Mouse (Mus musculus) kidney, postnatal 4 days (tissue): ENCODE results near the gene Hoxc13.

Experiments
- DNase-seq, 2 experiments: peaks; one replicate each; pipeline ENCODE4 v3.0.0; 2021; ENCODE audit warnings: mixed read lengths in 2 of 2

The Hoxc13 gene

DNA sequence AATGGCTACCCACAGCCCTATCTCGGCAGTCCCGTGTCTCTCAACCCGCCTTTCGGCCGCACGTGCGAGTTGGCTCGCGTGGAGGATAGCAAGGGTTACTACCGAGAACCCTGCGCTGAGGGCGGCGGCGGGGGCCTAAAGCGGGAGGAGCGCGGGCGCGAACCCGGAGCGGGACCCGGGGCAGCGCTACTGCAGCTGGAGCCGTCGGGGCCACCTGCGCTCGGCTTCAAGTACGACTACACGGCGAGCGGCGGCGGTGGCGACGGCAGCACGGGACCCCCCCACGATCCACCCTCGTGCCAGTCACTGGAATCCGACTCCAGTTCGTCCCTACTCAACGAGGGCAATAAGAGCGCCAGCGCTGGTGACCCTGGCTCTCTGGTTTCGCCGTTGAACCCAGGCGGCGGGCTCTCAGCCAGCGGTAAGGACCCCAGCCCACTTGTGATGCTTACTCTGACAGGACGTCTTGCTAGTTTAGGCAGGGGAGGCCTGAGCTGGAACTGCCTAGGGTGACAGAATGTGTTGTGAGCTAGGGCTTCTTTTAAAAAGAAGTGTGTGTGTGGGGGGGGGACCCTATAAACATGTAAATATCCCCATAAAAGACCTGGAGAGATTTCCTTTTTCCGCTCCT lies 16.2 kb downstream of the Hoxc13 start:
- DNase-seq = no peak

DNA sequence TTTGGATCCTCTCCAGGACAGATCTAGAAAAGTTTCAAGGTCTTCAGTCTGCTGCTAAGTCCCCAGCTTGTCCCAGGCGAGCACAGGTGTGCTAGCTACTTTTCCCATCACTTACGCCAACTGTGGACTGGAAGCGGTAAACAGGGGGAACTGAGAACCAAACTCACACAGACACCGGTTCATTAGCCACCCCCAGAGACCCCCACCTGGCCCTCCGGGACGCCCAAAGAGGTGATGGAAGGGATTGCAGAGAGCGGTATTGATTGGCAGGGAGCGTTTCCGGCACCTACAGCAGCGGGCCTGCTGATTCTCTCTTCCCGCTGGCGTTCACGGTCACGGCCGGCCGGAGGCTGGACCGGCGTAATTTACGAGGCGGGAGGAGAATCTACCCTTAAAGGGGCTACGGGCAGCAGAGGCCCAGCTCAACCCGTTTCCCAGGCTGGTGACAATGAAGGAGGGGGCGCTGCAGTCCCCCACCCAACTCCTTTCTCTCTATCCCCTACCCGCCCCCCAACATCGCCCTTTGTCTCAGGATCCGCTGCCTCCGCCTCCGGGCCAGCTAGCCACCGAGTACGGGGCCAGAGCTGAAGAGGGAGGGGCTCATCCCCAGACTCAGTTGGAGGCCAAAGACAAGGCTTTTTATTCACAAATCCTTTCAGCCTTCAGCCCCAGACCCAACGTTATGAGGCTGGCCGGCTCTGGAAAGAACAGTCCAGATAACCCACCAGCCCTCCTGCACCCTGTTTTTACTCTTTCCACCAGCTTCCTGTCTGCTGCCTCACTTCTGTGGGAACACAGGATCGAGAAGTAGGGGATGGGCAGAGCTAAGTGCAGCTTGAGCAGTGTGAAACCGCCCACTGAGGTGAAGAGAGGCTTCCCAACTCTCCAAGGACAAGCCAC lies 18.6 kb downstream of the Hoxc13 start:
- peak in 1 of 2 experiments; percentile 57 for DNase-seq

DNA sequence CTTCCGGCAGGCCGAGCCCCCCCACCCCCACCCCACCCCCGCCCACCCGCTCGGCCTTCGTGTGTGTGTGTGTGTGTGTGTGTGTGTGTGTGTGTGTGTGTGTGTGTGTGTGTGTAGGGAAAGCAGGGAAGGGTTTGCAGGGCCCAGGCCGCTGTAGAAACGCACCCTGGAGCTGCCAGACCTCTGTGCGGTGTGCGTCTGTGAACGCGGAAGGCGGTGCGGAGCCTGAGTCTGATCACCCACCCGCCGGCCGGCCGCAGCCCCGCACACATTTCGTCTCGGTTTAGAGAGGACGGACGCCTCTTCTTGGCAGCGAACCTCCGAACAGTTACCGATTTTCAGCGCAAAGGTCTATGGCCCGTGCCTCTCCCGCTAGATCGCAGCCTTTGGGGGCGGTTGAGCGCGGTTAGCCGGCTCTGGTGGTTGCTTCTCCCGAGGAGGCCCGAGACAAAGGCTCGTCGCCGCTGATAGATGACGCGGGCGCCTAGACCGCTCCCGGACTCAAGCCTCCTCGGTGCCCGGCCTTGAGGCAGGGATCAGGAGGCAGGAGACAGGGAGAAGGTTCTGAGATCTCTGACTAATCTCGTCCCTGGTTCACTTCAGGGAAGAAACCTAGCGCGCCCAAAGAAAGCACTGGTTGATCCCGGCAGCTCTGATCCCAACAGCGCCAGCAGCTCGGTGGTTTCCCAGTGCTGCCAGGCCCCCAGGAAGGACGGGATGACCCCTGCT lies 22.0 kb downstream of the Hoxc13 start:
- DNase-seq = peak; percentile 73 to 81

DNA sequence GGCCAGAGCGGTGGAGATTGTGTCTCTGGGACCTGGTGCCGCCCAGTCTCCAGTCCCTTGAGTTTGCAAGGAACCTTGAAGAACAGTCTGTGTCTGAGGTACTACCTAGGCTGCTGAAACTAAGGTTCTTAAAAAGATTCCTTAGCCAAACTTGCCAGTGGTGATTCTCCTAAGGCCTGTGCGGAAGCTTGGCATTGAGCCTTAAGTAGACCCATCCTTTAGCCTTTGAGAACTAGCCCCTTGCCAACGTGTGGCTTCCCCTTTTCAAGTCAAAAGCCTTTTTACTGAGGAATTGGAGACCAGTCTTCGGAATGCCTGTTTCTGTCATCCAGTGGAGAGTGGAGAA lies 22.5 kb downstream of the Hoxc13 start:
- no peak for DNase-seq

DNA sequence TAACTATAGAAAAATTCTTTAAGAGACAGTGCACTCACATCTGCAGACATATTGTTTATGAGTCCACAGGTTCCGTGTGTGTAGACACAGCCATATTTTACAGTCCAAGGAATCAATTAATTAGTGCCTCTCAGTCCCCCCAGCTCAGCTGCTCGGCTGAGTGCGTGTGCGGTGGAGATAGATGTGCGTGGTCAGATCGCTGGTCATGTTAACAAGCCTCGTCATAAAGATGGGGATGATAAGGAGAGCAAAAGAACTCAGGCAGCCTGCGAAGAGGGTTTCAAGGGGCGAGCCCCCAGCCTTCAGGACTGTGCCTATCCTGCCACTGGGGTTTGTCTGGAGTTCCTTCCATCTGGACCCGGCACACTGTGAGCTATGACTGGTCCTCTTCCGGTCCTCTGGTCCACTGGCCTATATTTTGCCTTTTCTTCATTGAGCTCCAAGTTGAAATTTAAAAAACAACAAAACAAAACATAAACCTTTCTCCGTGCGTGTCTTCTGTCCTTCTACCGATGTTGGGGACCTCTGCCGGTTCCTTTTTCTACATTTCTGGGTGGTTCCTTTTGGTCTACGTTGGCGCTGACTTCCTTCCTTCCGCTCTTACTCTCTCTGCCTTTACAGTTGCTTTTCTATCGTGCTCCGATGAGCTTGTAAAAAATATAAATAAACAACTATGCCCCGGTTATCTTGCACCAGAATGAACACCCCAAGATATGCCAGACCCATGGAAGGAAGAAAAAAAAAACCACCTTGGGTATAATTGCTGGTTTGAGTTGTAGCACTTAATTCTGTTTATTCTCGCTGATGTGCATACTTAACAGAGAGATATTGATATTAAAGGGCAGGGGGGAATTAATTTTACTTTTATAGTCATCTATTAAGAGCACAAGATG lies 24.5 kb downstream of the Hoxc13 start:
- DNase-seq = no peak

DNA sequence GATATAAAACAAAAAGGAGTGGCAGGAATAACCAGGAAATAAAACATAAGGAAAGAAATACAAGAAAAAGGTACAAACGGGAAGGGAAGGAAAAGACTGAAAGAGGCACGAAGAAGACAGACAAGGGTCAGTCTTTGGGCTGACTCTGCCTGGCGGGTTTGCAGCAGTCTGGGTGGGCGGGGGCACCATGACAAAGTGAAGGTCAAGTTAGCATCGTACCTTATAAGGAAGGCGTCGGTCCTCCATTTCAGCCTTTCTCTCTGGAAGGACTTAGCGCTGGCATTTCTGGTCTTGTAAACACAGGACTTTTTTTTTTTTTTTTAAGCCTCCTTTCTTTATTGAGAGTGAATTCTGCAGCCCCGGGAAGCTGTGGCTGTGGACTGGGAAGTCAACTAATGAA lies 26.4 kb downstream of the Hoxc13 start:
- no peak for DNase-seq

DNA sequence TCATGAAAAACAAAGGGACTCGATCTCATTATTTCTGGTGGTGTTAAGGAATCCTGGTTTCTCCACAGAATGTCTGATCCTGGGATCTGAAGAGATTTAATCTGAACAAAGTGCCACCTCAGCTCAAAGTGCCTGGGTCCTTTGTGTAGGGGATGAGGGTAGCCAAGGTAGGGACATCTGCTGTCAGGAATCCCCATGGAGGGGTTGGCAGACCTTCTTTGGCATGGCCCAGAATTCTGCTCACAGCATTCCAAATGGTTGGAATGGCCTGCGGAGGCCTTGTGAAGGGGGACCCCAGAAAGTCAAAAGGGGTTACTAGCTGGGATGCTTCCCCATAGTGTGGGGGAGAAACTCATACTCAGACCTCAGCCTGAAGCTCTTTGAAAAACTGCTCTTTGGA lies 27.9 kb downstream of the Hoxc13 start:
- no peak for DNase-seq

DNA sequence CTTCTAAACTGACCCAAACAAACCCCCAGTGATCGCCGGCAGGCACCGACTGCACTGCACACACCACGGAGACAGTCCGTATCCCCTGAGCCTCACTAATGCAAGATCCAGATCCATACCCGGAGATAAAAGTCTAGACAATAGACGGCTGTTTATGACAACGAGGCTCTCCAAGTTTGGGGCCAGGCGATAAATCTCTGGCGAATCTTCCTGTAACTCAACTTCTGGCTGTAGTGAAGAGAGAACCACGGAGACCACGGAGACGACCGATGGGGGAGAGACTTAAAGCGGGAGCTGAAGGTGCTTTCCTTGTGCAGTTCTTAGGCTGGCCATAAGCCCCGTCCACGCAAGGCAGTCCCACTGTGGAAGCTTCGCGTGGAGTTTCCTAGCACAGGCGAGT lies 28.8 kb downstream of the Hoxc13 start:
- no peak for DNase-seq

DNA sequence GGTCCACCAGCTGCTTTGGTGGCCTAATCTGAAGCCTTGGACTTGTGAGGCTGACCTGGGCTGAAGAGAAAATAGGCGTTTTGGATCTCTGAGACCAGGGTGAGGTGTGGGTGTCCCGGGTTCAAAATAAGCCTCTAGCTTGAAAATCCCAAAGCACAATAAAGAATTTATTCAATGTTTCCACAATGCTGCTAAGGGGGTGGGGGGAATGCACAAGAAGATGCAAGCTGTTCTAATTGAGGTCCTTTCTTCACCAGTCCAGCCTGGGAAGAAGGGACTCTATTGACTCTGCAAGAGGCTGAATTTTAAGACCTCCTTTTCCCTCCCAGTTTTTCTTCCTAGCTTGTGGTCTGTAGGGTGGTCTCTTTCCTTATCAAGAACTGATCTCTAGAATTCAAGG lies 30.0 kb downstream of the Hoxc13 start:
- DNase-seq = no peak

DNA sequence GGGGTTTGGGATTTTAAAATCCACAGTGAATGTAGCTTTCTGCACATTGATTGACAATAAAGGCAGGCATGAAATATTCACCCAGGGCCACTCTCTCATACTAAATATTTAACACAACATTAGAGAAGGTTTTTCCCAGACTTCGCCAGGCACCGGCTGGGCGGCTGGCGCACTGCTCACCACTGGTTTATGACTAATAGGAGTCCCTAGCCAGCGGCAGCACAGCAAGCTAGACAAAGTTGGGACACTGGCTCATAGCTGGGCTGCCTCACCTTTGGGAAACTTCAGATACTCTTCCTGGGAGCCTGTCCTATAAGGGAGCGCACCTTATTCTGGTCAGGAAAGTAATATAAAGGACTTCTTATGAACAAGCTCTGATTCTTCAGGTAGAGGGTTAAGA lies 32.7 kb downstream of the Hoxc13 start:
- DNase-seq = no peak

DNA sequence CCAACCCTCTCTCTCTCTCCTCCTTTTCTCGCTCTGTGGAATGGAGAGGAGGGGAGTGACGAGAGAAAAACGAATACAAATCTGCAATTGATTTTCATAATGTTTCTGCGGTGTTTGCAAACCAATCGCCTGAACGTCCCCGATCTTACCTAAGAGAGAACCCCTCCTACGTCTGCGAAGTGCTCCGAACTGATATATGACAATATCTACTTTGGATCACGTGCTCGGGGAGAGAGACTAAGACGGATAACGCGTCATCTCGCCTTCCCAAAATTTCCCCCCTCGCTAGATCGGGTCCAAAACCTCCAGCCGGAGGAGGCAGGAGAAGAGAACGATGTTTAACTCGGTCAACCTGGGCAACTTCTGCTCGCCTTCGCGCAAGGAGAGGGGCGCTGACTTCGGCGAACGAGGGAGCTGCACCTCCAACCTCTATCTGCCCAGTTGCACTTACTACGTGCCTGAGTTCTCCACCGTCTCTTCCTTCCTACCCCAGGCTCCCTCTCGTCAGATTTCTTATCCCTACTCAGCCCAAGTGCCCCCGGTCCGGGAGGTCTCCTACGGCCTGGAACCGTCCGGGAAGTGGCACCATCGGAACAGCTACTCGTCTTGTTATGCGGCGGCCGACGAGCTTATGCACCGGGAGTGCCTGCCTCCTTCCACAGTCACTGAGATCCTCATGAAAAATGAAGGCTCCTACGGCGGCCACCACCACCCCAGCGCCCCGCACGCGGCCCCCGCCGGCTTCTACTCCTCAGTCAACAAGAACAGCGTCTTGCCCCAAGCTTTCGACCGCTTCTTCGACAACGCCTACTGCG lies 33.5 kb downstream of the Hoxc13 start, which contains the start of gene Hoxc11:
Gene Hoxc11 (plus strand): TSS at position 236 of the 815 bp plus-strand sequence.
- DNase-seq = peak; percentile 67 to 75

DNA sequence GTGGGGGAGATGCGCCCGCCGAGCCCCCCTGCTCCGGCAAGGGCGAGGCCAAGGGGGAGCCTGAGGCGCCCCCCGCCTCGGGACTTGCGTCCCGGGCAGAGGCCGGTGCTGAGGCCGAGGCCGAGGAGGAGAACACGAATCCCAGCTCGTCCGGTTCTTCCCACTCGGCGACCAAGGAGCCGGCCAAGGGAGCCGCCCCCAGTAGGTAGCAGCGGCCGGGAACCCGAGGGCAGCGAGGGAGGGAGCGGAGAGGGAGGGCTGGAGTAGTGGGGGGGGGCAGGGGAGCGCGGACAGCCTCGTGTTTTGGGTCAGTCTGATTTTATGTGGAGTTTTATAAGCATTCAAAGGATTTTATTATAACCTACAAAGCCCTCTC lies 34.1 kb downstream of the Hoxc13 start:
- peak in 1 of 2 experiments; percentile 78 for DNase-seq

DNA sequence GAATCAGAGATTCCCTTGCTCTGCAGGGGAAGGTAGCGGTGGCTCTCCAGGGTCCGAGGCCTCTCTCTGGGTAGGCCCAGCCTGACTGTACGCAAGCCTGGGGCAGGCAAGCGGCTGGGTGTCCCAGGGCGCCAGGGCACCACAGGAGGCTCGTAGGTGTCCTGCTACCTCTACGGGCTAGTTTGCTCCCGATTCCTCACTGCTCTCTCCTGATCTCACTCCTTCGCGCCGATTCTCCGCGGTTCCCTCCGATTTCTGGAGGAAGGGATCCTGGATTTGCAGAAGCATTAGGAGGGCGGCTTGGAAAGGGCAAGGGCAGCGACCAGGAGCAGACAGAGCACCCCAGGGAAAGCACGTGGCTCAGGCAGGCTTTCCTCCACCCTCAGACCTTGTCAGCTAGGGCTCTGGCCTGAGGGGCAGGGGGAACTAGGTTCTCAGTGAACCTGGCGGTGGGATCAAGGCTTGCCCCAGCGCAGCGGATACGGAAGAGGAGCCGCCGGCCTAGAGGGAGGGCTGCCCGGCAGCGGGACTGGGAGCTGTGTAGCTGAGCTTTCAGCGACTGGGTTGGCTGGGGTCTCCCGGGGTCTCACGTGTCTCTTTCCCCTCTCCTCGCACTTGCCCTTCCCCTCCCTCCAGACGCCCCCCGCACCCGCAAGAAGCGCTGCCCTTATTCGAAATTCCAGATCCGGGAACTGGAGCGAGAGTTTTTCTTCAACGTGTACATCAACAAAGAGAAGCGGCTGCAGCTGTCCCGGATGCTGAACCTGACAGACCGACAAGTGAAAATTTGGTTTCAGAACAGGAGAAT lies 35.1 kb downstream of the Hoxc13 start:
- DNase-seq = peak; percentile 63 to 70

DNA sequence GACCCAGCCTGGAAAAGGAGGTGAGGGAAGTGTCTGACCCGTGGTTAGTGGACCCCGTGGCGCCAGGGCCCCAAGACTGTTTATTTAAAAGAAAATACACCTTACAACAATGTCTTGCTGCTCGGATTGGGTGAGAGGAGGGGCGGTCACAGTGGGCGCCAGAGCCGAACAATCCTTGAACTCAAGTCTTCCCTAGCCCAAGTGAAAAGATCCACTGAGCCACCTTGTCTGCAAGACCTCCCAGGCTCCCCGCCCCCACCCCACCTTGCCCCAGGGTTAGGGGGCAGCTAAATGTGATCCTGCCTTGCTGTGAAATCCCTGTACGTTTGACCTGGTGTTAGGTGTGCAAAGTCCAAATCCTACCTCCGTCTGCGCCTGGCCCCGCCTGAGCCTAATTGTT lies 36.0 kb downstream of the Hoxc13 start:
- peak in 1 of 2 experiments; percentile 54 for DNase-seq

DNA sequence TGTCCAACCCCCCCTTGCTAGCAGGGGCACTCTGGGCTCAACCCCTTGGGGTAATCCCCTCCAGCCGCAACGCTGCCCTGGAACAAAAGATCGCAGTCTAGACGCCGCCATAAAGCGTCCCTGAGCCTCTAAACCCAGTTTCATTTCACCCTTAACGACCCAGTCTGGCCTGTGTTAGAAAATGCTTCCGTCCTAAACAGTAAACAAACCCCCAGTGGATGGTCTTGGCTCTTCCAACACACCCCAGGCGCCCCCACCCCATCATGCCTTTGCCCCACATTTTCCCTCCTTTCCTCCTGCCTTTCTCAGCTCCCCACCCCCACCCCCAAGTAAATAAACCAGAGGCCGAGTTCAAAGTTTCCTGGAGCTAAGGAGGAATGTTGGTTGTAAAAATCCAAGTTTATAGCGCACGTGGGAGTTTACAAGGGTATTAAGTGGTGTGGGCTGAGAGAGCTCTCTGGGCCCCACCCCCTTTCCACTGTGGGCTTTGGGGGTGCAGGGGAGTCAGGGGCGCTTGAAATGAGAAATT lies 38.8 kb downstream of the Hoxc13 start:
- DNase-seq = peak in 1 of 2 experiments; percentile 72

DNA sequence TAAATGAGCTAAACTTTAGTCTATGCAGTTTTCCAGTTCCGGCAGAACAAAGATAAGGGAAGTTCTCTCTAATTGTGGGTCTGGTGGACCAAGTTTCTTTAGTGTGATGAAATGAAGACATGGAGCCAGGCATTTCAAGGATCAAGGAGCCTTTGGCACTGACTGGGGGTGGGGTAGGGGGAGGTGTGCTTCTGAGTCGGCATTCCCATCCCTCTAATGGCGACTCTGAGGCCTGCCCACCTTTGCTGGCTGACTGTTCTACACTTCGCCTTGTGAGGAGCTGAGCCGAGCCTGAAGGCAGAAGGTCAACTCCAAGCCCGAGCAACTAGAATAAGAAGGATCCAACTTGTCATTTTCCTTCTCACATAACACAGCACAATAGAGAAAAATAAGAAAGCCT lies 40.8 kb downstream of the Hoxc13 start:
- DNase-seq = peak in 1 of 2 experiments; percentile 80

DNA sequence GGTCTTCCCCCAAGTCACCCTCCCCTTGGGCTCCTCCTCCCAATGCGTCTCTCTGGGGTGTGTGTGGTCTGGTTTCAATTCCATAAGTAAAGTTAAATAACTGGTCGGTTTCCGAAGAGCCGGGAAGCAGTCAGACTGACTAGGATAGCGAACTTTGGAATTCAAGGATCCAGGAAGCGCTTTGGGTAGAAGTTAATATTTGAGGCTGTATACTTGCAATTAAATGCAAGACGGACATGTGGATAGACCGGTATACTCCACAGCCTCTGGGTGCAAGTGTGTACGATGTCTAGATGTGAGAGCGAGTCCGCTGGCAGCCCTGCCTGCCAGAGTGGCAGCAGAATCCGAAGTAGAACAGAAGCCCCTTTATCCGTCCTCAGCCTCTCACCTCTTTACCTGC lies 41.6 kb downstream of the Hoxc13 start:
- DNase-seq = peak in 1 of 2 experiments; percentile 68

DNA sequence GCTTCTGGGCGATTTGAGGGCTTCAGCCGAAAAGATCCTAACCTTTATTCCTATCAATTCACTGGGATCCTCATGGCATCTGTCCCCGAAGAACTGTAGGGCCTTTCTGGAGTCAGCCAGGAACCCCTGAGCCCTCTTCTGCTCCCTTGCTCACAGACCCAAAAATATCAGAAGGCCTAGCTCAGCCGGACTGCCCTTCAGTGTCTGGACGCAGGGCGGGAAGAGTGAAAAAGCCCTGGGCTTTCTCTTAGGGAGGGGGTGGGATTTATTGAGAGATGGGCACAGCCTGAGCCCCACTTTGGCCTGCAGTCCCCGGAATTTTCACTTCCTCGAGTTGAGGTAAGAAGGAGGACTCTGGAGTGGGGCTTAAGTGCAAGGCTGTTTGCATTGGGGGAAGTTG lies 42.4 kb downstream of the Hoxc13 start:
- DNase-seq = peak in 1 of 2 experiments; percentile 67

DNA sequence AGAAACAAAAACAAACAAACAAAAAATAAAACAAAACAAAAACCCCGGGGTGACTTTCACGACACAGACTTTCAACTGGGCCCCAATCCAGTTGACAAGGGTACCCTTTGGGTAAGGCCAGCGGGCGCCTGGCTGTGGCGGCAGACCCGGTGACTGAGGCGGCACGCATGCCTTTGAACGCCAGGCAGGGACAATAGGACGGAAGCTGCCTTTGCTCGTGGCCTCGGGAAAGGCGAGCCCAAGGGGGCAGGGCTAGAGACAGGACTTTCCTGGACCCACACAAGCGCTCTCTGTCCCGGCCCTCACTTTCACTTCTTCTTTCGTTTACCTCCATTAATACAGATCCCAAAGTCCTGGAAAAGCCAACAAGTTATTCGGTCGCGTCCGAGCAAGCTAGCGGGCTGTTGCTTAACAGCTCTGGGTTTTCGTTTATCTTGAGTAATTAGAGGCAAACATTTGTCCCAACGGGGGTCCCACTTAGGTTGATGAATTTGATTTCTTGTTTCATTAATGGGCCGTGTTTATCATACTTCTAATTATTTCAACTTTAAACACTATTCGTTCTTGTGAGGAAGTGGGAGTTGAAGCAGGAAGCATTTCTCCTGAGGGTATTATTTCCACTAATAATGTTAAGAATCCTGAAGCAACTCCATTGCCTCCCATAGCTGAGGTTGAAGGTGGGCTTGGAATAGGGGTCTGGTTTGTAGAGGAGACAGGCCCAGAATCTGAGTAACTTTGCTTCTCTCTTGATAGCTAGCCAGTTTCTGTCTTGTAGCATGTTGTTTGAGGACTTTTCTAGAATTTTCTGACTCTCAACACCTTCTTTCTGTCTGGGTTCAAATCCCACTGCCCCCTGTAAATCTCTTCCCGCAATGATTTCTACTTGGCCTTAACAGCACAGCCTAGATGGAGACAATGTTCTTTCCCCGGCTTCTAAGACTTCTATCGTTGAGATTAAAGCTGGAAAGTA lies 43.1 kb downstream of the Hoxc13 start:
- DNase-seq = peak; percentile 79 to 87
